Mouse (Mus musculus) heart, adult 2 months (tissue): ENCODE data around the gene Agtrap. TPM values are rescaled to one million over a fixed set of nuclear protein-coding genes. Genes with fewer than 3 reads are reported as not detected.
A peak's percentile ranks its signal among the peaks of the same experiment; 100 is the strongest.

Experiments
- DNase-seq, 2 experiments: peaks; one replicate each; pipeline ENCODE4 v3.0.0; 2021
- H3K27ac ChIP-seq: fragments of 200-600 bp; 2 replicates; pipeline ENCODE4 v1.8.1; 2022
- H3K27me3 ChIP-seq: fragments of 200-500 bp; 2 replicates; pipeline ENCODE4 v1.6.1; 2012; ENCODE audit warnings: mild to moderate bottlenecking, low read length, inconsistent platforms, mixed read lengths; ENCODE audit not compliant: control insufficient read depth, insufficient read depth
- H3K36me3 ChIP-seq: fragments of 200-500 bp; 2 replicates; pipeline ENCODE4 v1.6.1; 2012; ENCODE audit warnings: low read length, inconsistent platforms; ENCODE audit not compliant: control insufficient read depth, insufficient read depth
- H3K4me1 ChIP-seq: fragments of 200-500 bp; 2 replicates; pipeline ENCODE4 v1.6.1; 2011; ENCODE audit warnings: low read length; ENCODE audit not compliant: control insufficient read depth, insufficient read depth
- H3K4me3 ChIP-seq: fragments of 200-600 bp; 2 replicates; pipeline ENCODE4 v1.8.1; 2022
- H3K79me2 ChIP-seq: fragments of 200-500 bp; replicated peaks from 2 replicates; pipeline ENCODE4 v1.6.1; 2012; ENCODE audit warnings: mild to moderate bottlenecking, inconsistent platforms, low read length, moderate library complexity, mixed read lengths; ENCODE audit not compliant: control insufficient read depth, insufficient read depth
- H3K9ac ChIP-seq: fragments of 200-500 bp; 2 replicates; pipeline ENCODE4 v1.6.1; 2012; ENCODE audit warnings: low read depth, mild to moderate bottlenecking, control low read depth, inconsistent platforms, low read length, mixed read lengths
- CTCF ChIP-seq: fragments of 200-600 bp; IDR thresholded peaks from 2 replicates; pipeline ENCODE4 v1.8.1; 2022; ENCODE audit warnings: antibody characterized with exemption, mild to moderate bottlenecking, moderate library complexity
- EP300 ChIP-seq: fragments of 200-500 bp; IDR thresholded peaks from 2 replicates; pipeline ENCODE4 v1.6.1; 2011; ENCODE audit warnings: low read depth, low read length, control low read depth; ENCODE audit not compliant: insufficient read depth
- POLR2A ChIP-seq: fragments of 200-500 bp; IDR thresholded peaks from 2 replicates; pipeline ENCODE4 v1.6.1; 2011; ENCODE audit warnings: mild to moderate bottlenecking, low read depth, low read length, control low read depth; ENCODE audit not compliant: insufficient read depth
- WGBS: fragments of 180-500 bp; shearing (Covaris S2); methylation state at CpG from one replicate; pipeline ENCODE4 v1.1.7; 2018; 5-methylcytosine and 5-hydroxymethylcytosine counted together
- intact Hi-C: fragments of 180-260 bp; cut with DNase I; formaldehyde crosslinking; loops from one replicate; pipeline ENCODE4 v1.15.1; 2025
- polyA plus RNA-seq: library from polyadenylated mRNA; depleted of rRNA; stranded (reverse); fragments of >200 nt; gene quantifications from 2 replicates; pipeline ENCODE4 v1.2.3, GENCODE M21; 2012; rRNA removed
- total RNA-seq, 2 experiments: library from RNA; stranded (reverse); gene quantifications; 2 replicates each; pipeline ENCODE4 v1.2.3; 2021

Gene Agtrap
- total and polyA plus RNA-seq, 3 experiments = 38.3 to 47.1 (median 40.2) TPM

GRCm38 (mm10) chr4:148038079-148038599 is 49.7 kb downstream of the Agtrap start:
- H3K27me3 ChIP-seq = no peaks in the 10 kb centered on the region
- peaks cover 18% of the 10 kb centered on the region for H3K4me1 ChIP-seq
- TF ChIP-seq EP300 (no peak), CTCF (peak; percentile 30)
- peak overlapping the region; percentile 91 for H3K27ac ChIP-seq
- no peaks in the 10 kb centered on the region for H3K79me2 ChIP-seq
- H3K36me3 ChIP-seq = no peaks in the 10 kb centered on the region
- 7% methylated on average over 26 of the region's 26 CpGs for WGBS
- no peak for DNase-seq
- peak overlapping the region; percentile 91 for H3K9ac ChIP-seq
- intact Hi-C loops = loop anchor here (2.0 kb wide), 1 partner anchor 45 kb away; no protein-coding TSS in a partner anchor
- peak overlapping the region; percentile 58 for H3K4me3 ChIP-seq

DNA sequence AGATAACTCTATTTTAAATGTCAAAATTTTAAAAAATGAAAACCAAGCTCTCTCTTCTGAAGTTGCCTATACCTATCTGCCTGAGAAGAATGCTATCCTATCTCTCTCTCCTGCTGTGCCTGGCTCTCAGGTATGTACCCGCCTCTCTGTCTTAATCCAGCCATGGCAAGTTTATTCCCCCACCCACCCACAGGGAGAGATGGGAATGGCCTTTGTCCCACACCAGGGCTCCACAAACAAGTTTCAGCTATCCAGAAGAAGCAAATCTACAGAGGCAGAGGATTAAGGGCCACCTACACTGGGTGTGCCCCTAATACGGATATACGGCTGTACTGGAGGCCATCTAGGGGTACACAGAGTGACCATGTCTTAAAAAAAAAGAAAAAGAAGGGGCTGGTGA is 52.4 kb downstream of the Agtrap start:
- TF ChIP-seq CTCF (no peak), POLR2A (no peak), EP300 (no peak)
- intact Hi-C loops = no loop called here
- no peaks in the 10 kb centered on the region for H3K36me3 ChIP-seq
- H3K9ac ChIP-seq = no peak overlapping the region
- H3K4me3 ChIP-seq = no peak overlapping the region
- no peak for DNase-seq
- no peak overlapping the region for H3K27ac ChIP-seq
- WGBS = 88% methylated on average over 3 of the region's 3 CpGs
- H3K4me1 ChIP-seq = peaks cover 11% of the 10 kb centered on the region
- H3K27me3 ChIP-seq = no peaks in the 10 kb centered on the region
- 0 out of 2 replicates have a peak, but pooled peaks cover 2% of the 10 kb centered on the region for H3K79me2 ChIP-seq

DNA sequence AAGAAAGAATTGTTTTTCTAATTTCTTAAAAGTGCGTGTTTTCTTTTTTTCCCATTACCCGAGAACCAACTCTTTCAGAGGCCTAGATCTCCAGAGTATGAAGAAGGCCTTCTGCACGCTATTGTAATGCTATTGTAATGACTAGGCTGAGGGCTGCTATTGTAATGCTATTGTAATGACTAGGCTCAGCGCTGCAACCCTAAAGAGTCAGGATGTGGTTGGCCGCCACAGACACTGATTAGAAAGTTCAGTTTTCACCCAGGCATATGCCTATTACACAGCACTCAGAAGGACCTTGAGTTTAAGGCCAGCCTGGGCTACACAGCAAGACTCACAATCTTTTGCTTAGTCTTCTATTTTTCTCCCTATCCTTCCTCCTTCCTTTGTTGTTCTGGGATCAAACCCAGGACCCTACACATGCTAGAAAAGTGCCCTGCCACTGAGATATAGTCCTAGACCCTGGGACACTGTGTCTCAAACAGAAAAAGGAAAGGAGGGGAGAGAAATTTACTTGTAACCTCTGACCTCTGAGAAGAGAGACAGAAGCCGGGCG is 53.9 kb downstream of the Agtrap start:
- Histone ChIP-seq H3K79me2 (0 out of 2 replicates have a peak, but pooled peaks cover 2% of the 10 kb centered on the region), H3K4me1 (peaks cover 3% of the 10 kb centered on the region), H3K9ac (no peak overlapping the region), H3K36me3 (no peaks in the 10 kb centered on the region), H3K4me3 (no peak overlapping the region), H3K27ac (no peak overlapping the region), H3K27me3 (no peaks in the 10 kb centered on the region)
- 89% methylated on average over 7 of the region's 7 CpGs for WGBS
- intact Hi-C loops = no loop called here
- TF ChIP-seq CTCF (no peak), EP300 (no peak), POLR2A (no peak)
- no peak for DNase-seq

DNA sequence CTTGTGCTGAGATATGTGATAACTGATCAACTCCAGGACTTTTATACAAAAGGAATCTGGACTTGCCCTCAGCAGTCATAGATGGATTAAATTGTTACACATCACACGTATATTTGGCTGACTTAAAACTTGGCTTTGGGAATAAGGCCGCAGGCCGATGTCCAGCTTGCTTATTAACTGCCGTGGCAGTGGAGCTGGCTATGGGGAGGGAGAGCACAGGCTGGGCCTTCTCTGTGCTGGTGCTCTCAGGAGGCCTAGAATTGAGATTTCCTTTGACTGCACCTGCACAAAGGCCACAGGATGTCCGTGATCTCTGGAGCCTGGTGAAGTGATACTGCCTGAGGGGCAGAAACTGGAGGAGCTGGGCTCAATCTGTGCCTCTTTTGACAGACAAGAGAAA is 57.3 kb downstream of the Agtrap start:
- TF ChIP-seq POLR2A (no peak), CTCF (no peak), EP300 (no peak)
- H3K79me2 ChIP-seq = 0 out of 2 replicates have a peak, but pooled peaks cover 2% of the 10 kb centered on the region
- H3K4me1 ChIP-seq = no peaks in the 10 kb centered on the region
- no peaks in the 10 kb centered on the region for H3K36me3 ChIP-seq
- no peak overlapping the region for H3K27ac ChIP-seq
- no peaks in the 10 kb centered on the region for H3K27me3 ChIP-seq
- intact Hi-C loops = no loop called here
- H3K9ac ChIP-seq = no peak overlapping the region
- 81% methylated on average over 5 of the region's 5 CpGs for WGBS
- no peak for DNase-seq
- no peak overlapping the region for H3K4me3 ChIP-seq

DNA sequence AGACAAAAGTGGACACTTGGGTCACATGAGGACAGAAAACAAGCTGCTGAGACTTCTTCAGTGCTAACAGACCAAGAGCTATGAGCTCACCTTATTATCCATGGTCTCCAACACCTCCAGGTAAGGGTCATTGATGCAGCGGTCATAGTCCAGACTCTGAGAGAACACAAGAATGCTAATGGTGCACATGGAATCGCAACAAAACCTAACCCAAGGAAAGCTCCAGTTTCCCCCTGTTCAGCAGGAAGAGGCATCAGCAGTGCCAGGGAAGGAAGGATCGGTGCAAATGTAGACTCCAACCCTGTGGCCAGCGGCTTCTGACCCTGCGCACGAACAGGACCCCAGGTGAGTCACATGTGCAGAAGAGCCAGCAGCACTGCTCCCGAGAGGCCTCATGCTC is 58.5 kb downstream of the Agtrap start:
- WGBS = 91% methylated on average over 7 of the region's 7 CpGs
- no peaks in the 10 kb centered on the region for H3K4me1 ChIP-seq

More for the DNA sequence above, 58.5 kb downstream of the Agtrap start:
- Histone ChIP-seq H3K27ac (no peak overlapping the region), H3K27me3 (no peaks in the 10 kb centered on the region), H3K9ac (no peak overlapping the region), H3K4me3 (no peak overlapping the region), H3K36me3 (no peaks in the 10 kb centered on the region), H3K79me2 (0 out of 2 replicates have a peak, but pooled peaks cover 2% of the 10 kb centered on the region)
- TF ChIP-seq POLR2A (no peak), CTCF (no peak), EP300 (no peak)
- intact Hi-C loops = no loop called here
- no peak for DNase-seq

Other genes with a start within 250 kb of the Agtrap start
- gene Zfp933, start 239.7 kb downstream of the Agtrap start, total RNA-seq = 10 to 100 TPM; 10.3 to 11.2 TPM
- gene Zfp933, start 239.7 kb downstream of the Agtrap start, polyA plus RNA-seq = 1.3 and 3.7 TPM in 2 replicates
- 1 to 10 TPM; 5.4 to 7.4 TPM for gene Miip, start 219.2 kb downstream of the Agtrap start, total RNA-seq
- gene Miip, start 219.2 kb downstream of the Agtrap start, polyA plus RNA-seq = 24.8 and 26.0 TPM in 2 replicates
- 10 to 100 TPM; 21.1 to 22.8 TPM for gene Fv1, start 219.1 kb downstream of the Agtrap start, total RNA-seq
- 3.3 and 14.3 TPM in 2 replicates for gene Fv1, start 219.1 kb downstream of the Agtrap start, polyA plus RNA-seq
- gene Mfn2, start 183.3 kb downstream of the Agtrap start, total RNA-seq = 100 to 1,000 TPM; 626 to 697 TPM
- gene Mfn2, start 183.3 kb downstream of the Agtrap start, polyA plus RNA-seq = 395 and 619 TPM in 2 replicates
- gene Plod1, start 151.3 kb downstream of the Agtrap start, total RNA-seq = 10 to 100 TPM; 62.4 to 65.8 TPM
- 88.6 and 123 TPM in 2 replicates for gene Plod1, start 151.3 kb downstream of the Agtrap start, polyA plus RNA-seq
- gene 2510039O18Rik, start 147.1 kb downstream of the Agtrap start, total RNA-seq = 10 to 100 TPM; 38.9 to 41.9 TPM
- 41.2 and 42.3 TPM in 2 replicates for gene 2510039O18Rik, start 147.1 kb downstream of the Agtrap start, polyA plus RNA-seq
- 100 to 1,000 TPM; 117 to 262 TPM for gene Nppb, start 102.2 kb downstream of the Agtrap start, total RNA-seq
- gene Nppb, start 102.2 kb downstream of the Agtrap start, polyA plus RNA-seq = 204 and 212 TPM in 2 replicates
- gene Nppa, start 87.3 kb downstream of the Agtrap start, total RNA-seq = 1,000 to 10,000 TPM; 1,237 to 1,820 TPM
- 4,085 and 4,474 TPM in 2 replicates for gene Nppa, start 87.3 kb downstream of the Agtrap start, polyA plus RNA-seq
- 1 to 10 TPM; 7.5 to 8.1 TPM for gene Clcn6, start 49.2 kb downstream of the Agtrap start, total RNA-seq
- 8.9 and 9.0 TPM in 2 replicates for gene Clcn6, start 49.2 kb downstream of the Agtrap start, polyA plus RNA-seq
- gene Mthfr, start 49.0 kb downstream of the Agtrap start, total RNA-seq = 10 to 100 TPM in 1 of 2 experiments, 1 to 10 TPM in 1; 8.2 to 11.0 TPM
- gene Mthfr, start 49.0 kb downstream of the Agtrap start, polyA plus RNA-seq = 15.7 and 17.3 TPM in 2 replicates
- gene Mad2l2, start 42.4 kb upstream of the Agtrap start, total RNA-seq = 10 to 100 TPM; 11.0 to 13.8 TPM
- 21.9 and 23.6 TPM in 2 replicates for gene Mad2l2, start 42.4 kb upstream of the Agtrap start, polyA plus RNA-seq
- under 1 TPM in 1 of 2 experiments, not detected in 1; 0.41 TPM for gene Draxin, start 42.7 kb upstream of the Agtrap start, total RNA-seq
- 0.29 and 0.32 TPM in 2 replicates for gene Draxin, start 42.7 kb upstream of the Agtrap start, polyA plus RNA-seq
- 10 to 100 TPM; 36.0 to 39.3 TPM for gene Fbxo6, start 64.1 kb upstream of the Agtrap start, total RNA-seq
- gene Fbxo6, start 64.1 kb upstream of the Agtrap start, polyA plus RNA-seq = 68.4 and 68.6 TPM in 2 replicates
- 10 to 100 TPM; 19.7 to 26.7 TPM for gene Fbxo44, start 72.5 kb upstream of the Agtrap start, total RNA-seq
- 18.7 and 35.0 TPM in 2 replicates for gene Fbxo44, start 72.5 kb upstream of the Agtrap start, polyA plus RNA-seq
- gene Fbxo2, start 72.6 kb upstream of the Agtrap start, total RNA-seq = under 1 TPM in 1 of 2 experiments, not detected in 1; 0.31 TPM
- gene Fbxo2, start 72.6 kb upstream of the Agtrap start, polyA plus RNA-seq = 0.47 and 0.59 TPM in 2 replicates
- not detected for gene Disp3, start 199.9 kb upstream of the Agtrap start, total RNA-seq
- not detected in 2 replicates for gene Disp3, start 199.9 kb upstream of the Agtrap start, polyA plus RNA-seq